Mouse (Mus musculus): ENCODE results near the gene 7530416G11Rik.

7530416G11Rik gene

DNA sequence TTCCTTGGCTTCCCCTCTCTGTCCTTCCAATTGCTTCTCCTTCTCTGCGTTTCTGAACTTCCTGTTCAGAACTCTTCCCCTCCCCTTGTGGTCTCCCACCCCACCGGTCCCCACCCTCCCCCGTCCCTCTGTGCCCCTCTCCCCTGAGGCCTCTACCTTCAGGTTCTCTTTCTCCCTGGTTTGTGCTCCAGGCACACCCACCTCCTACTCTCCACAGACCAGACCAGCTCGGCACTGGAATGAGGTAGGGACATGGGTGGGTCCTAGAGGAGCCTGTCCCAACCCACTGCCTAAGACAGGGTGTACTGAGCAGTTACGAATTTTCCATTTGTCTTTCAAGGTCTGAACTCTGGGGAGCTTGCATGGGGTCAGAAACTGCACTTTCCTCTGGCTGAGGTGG is 23.1 kb downstream of the 7530416G11Rik start:
- no peak for DNase-seq (ENCODE audit: low spot score in 2 of 2)

DNA sequence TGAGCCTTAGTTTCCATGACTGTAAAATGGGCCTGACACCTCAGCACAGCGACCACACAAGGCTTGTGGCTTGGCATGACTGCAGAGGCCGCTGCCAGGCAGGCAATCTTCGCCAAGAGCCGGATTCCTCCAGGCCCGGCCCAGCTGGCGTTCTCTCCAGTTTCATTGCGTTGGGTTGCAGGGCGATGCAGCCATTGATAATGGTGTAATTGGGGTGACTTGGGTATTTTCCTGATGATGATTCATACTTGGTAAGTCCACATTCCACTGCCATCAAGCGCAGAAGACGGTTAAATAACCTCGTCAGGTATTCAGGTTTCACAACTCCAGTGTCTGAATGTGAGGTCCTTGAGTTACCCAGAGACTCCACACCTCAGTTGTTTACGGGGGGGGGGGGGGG is 23.7 kb downstream of the 7530416G11Rik start:
- peak in 1 of 2 experiments; percentile 67 for DNase-seq (ENCODE audit: low spot score in 2 of 2)

DNA sequence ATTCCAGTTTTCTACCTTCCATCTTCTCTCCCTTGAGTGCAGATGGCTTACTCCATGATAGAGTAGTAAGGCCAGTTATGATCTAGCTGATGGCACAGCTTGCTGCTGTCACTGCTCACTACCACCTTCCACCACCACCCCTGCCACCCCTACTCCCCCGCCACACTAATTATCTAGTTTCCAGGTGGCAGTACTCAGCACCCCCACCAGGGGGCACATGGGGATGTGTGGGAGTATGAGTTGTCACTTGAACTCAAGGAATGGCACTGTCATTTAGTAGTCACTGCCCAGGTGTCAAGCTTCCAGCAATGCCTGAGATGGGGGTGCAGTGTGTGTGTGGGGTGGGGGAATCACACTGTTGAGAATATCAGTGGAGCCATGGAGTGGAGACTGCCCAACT is 25.4 kb downstream of the 7530416G11Rik start:
- DNase-seq (ENCODE audit: low spot score in 2 of 2) = peak in 1 of 2 experiments; percentile 67

DNA sequence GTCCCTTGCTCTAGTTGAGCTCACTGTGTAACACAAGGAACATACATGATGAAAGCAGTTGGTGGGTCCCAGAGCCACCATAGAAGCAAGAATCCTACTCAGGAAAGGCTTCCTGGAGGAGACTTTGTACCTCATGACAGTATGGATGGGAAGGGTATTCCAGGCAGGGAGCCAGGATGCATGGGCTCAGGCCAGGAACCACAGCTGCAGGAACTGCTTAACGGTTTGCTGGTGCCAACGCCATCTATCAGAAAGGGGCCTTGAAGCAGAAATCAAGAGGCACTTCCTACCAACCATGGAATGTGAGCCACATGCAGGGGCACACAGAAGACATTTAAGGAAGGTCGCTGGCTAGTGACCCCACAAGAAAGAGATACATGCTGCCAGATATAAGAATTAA is 28.3 kb downstream of the 7530416G11Rik start:
- DNase-seq (ENCODE audit: low spot score in 2 of 2) = peak; percentile 71 to 77

DNA sequence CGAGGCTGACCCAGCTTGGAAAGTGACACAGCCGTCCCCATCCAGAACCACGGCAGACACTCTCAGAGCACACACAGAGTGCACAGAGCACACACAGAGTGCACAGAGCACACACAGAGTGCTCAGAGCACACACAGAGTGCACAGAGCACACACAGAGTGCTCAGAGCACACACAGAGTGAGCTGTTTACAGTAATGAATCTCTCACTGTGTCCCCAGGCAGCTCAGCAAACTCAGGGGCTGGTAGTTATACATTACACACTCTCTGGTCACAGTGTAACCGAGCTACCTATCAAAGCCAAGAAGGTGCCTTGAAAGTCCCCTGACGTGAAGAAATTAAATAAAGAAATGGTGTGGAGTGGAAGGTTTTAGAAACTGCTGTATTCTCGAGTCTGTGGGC is 33.6 kb downstream of the 7530416G11Rik start:
- DNase-seq (ENCODE audit: low spot score in 2 of 2) = no peak

DNA sequence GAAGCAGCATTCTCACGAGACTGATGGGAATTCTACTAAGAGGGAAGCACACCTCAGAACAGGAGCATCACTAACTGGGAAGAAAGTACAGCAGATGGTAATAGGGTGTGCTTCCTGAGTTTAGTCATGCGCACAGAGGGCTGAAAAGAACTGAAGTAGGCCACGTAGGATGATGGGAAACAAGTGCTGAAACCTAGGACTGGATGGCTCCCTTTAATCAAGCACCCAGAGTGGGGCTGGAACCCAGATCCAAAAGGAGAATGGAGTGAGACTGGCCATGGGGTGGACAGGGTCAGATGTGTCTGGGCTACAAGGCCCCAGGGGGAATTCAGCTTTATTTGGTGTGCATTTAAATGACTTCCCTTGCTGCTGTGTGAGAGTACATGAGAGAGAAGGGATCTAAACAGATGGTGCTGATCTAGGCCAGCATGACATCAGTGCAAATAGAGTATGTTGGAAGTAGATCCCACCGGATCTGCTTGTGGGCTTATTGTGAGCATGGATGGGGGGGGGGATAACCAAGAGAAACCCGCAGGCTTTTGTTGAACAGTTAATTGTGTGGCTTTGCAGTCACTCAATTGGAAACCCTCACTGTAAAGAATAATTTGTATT is 36.5 kb downstream of the 7530416G11Rik start:
- DNase-seq (ENCODE audit: low spot score in 2 of 2) = no peak

DNA sequence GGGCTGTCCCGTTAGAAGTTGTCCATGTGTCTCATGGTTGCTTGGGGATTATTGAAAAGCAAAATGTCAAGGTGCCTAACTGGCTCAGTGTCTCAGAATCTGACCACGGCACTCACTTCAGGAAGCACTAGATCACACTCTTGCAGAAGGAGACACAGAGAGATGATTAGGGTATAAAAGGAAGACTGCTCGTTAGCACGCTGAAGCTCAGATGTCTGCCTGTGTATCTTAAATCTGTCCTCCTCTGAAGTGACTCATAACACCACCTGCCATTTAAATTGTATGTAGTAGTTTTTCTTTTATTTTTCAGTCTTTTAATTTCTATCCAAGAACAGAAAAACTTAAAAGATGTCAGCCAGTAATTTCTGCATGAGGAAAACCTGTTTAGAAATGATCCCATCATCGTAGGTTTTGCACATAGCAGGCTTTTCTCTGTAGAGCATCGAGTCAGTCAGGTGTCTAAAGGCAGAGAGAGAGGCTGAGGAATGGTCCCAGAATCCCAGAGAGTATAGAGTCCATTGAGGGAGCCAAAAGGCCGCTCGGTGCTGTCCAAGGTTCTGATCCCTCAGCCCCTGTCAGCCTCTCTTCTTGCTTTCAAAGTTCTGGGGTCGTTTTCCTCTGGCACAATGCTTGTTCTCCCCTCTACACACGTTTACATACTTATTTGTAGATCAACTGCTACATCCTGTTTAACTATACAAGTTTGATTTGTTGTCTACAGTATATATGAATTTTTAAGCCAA is 38.0 kb downstream of the 7530416G11Rik start:
- DNase-seq (ENCODE audit: low spot score in 2 of 2) = no peak

DNA sequence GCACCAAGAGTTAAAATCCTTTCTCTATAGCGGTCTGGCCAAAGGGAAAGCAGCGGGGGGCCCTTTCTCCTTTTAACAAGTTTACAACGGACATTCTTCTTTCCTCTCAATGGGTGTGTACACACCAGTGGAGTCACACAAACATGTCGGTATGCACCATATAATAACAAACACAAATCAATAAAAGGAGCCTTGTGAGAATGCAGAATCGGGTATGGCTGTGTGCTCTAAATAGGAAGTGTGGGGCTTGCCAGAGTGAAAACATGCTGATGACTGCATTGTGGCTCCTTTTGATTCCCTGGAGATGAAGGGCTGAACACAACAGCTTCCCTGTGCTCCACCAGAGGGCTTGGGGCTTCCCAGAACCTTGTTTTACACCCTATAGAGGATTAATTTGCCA is 38.8 kb downstream of the 7530416G11Rik start:
- DNase-seq (ENCODE audit: low spot score in 2 of 2) = no peak

DNA sequence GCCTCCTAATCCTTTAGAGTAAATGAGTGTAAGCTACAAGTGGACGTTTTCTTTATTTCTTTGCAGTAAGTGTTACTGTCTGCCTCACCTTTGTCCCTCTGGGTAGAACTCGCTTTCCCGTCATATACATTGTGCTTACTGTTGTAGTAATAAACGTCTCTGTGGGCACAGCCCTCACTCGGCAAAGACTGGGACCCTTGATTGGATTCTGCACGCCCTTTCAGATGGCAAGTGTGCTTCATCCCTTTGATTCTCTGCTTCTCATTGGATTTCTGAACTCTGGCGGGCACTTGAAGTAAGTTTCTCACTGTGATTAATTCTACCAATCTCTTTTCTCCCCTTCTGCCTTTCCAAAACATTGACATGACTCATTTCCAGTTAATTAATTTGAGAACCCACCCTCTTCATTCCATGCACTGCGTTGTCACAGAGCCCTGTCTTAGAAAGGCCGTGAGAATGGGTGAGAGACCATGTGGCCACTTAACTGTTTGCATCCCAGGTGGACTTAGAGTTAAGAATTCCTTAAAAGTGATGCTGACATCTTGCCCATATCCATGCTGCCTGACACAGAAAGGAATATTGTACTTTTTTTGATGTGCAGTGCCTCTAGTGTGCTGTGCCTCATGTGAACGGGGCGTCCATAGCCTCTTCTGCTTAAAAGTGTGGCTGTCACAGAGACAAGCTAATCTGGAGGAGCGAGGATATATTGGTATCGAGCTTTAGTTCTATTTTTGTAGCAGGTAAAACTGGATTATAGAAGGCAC is 39.8 kb downstream of the 7530416G11Rik start:
- no peak for DNase-seq (ENCODE audit: low spot score in 2 of 2)

DNA sequence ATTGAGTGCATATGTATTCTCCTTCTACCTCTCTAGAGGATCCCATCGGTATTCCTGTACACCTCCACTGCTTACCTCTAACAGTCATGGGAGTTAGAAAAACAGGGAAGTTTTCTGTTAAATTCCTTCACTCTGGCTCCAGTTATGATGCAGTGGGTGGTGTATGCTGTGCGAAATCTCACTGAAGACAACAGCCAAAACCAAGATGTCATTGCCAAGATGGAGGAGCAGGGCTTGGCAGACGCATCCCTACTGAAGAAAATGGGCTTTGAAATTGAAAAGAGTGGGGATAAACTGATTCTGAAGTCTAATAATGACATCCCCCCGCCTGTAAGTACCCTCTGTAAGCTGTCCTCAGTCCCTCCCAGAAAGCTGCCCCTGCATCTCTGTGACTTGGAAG is 40.9 kb downstream of the 7530416G11Rik start:
- DNase-seq (ENCODE audit: low spot score in 2 of 2) = peak in 1 of 2 experiments; percentile 71

DNA sequence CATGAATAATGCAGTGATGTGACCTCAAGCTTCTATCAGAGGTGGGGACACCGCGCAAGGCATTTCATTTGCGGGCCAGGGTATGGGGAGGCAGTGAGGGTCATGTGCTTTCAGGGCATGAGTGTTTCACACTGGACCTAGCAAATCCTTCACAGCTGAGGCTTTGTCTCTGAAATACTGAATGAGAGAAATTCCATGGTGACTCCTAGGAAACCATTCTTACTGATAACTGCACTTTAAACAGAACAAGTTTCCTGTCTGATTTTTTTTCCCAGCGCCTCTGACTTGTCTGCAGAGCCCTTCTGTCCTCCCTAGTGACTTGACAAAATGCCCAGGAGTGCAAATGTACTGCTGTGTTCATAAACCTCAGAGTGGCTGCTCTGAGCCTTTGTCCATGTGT is 41.5 kb downstream of the 7530416G11Rik start:
- no peak for DNase-seq (ENCODE audit: low spot score in 2 of 2)

DNA sequence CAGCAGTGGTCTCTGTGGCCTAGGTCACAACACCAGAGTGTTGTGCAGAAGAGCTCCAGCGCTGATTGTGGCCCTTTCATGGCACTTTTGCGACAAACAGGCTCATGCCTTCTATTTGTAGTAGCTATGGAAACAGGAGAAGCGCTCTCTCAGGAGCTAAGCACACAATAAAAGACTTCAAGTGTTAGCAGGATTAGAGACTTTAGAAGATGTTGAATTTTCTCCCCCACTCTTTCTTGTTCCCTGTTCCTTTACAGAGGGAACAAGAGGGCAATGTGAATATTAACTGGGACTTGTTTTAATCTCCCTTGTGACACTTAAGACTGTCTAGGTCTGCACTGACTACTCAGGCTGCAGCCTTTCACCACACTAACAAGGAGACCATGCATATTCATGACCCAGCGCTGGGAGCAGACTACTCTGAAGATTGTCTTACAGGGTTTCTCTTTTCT is 44.4 kb downstream of the 7530416G11Rik start:
- DNase-seq (ENCODE audit: low spot score in 2 of 2) = no peak

DNA sequence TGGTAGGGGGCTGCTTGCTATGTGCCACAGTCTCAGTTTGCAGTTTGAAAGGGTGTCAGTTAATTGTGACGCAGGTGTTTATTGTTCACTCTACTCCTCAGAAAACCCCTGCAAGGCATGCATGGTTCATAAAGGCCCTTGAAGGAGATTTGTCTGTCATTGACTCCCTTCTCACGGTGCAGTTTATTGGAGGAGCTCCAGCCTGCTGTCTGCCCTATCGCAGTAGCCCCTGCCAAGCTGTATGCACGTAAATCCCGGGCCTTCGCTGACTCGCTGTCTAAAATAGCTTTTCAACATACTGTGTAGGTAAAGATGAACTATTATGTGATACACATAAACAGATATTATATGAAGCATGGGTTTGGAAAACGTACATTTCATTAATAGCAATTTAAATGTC is 45.2 kb downstream of the 7530416G11Rik start:
- no peak for DNase-seq (ENCODE audit: low spot score in 2 of 2)

DNA sequence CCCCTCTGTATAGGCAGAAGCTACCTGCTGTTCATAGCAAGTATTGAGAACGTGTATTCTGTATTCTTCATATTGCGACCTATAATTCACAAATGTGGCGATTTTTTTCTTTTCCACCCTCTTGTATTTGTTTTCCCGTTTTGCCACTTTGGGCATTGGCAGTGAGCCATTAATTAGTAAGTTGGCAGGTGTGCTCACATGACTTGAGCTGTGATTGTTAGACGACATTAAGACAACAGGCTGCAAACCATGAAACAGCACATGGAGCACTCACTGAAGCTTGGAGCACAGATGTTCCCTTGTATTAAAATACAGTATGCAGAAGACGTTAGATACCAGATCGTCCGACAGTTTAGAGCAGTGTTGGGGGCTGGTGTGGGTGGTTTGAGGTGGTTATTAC is 46.1 kb downstream of the 7530416G11Rik start:
- no peak for DNase-seq (ENCODE audit: low spot score in 2 of 2)

DNA sequence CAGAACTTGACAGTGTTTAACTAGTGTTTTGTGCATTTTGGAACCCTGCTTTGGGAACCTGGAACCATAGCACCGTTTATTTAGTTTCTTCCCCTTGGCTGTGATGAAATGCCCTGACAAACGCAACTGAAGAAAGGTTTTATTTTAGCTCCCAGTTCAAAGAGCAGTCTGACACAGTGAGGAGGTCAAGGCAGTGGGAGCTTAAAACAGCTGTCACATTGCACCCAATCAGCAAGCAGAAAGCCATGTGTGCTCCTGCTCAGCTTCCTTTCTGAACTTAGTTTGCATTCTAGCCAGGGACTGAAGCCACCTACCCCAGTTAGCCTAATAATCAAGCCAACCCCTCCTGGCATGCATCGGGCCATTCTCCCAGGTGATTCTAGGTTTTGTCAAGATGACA is 56.4 kb downstream of the 7530416G11Rik start:
- no peak for DNase-seq (ENCODE audit: low spot score in 2 of 2)

Measured in right cerebral cortex, postnatal 10 days (tissue).